Mouse (Mus musculus) cerebellum, adult 2 months (tissue): ENCODE results near the gene Trpv4.

Experiments
- CTCF ChIP-seq: fragments of 200-500 bp; IDR thresholded peaks from 2 replicates; pipeline ENCODE4 v1.5.1; 2011; ENCODE audit warnings: low read depth, mild to moderate bottlenecking, control low read depth, low read length, moderate library complexity, borderline replicate concordance; ENCODE audit not compliant: insufficient read depth
- POLR2A ChIP-seq: fragments of 200-500 bp; IDR thresholded peaks from 2 replicates; pipeline ENCODE4 v1.6.1; 2011; ENCODE audit warnings: low read length, control low read depth, borderline replicate concordance; ENCODE audit not compliant: insufficient read depth

DNA sequence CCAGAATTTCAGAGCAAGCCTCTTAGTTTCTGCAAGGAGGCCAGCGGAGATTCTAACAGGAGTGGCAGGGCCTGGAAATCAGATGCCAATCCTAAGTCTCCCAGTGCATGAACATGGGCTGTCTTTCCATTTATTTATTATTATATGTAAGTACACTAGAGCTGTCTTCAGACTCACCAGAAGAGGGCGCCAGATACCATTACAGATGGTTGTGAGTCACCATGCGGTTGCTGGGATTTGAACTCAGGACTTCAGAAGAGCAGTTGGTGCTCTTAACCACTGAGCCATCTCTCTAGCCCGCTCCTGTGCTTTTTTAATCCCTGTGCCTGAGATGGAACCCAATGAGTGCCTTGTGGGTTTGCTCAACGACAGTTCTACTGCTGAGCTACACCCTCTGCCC lies 54.2 kb downstream of the Trpv4 start:
- TF ChIP-seq POLR2A, result no peak
- peak; percentile 24; the same call in 1 of the 2 replicates for TF ChIP-seq CTCF
